Mouse (Mus musculus): ENCODE data around the gene Ptbp1.
"Not testable (repeated sequence)": the region's sequence is repeated elsewhere in the genome, so short reads cannot be mapped to it uniquely, and the experiment has no call there.

The Ptbp1 gene

GRCm38 (mm10) chr10:79884938-79885337 lies 30.7 kb downstream of the Ptbp1 start:
- DNase-seq: not testable (repeated sequence)

DNA sequence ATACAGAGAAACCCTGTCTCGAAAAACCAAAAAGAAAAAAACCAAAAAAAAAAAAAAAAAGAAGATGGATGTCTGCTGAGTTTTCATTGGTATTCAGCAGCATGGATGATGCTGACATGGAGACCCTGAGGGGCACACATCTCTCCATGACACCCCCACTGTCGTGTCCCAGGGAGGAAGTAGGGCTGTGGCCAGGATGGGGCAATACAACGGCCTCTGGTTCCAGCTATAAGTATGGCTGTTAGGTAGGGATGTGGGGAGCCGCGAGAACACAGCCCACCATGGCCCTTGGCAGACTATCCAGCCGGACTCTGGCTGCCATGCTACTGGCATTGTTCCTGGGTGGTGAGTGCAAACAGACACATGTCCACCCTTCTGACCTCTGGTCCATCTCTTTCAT lies 31.8 kb downstream of the Ptbp1 start, which contains the start of gene Elane:
TSS of gene Elane (plus strand) at position 194 of the 400 bp plus-strand sequence.
- DNase-seq: no peak

DNA sequence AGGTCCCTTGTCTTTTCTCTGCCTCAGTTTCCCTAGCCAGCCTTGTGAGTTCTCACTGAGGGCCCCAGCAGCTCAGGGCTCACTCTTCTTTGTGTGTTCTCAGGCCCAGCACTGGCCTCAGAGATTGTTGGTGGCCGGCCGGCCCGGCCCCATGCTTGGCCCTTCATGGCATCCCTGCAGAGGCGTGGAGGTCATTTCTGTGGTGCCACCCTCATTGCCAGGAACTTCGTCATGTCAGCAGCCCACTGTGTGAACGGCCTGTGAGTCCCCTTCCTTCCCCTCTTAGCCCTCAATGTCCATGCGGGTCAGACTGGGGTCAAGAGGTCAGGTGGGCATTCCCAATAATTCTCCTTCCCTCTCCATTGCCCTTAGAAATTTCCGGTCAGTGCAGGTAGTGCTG lies 32.4 kb downstream of the Ptbp1 start:
- no peak for DNase-seq

- DNase-seq: no peak
These were observed 35.2 kb downstream of the Ptbp1 start for GRCm38 (mm10) chr10:79889386-79889785.

GRCm38 (mm10) chr10:79890670-79891069 lies 36.4 kb downstream of the Ptbp1 start, which contains the start of gene Cfd:
Cfd (plus strand) TSS chr10:79890853.
- DNase-seq: no peak

DNA sequence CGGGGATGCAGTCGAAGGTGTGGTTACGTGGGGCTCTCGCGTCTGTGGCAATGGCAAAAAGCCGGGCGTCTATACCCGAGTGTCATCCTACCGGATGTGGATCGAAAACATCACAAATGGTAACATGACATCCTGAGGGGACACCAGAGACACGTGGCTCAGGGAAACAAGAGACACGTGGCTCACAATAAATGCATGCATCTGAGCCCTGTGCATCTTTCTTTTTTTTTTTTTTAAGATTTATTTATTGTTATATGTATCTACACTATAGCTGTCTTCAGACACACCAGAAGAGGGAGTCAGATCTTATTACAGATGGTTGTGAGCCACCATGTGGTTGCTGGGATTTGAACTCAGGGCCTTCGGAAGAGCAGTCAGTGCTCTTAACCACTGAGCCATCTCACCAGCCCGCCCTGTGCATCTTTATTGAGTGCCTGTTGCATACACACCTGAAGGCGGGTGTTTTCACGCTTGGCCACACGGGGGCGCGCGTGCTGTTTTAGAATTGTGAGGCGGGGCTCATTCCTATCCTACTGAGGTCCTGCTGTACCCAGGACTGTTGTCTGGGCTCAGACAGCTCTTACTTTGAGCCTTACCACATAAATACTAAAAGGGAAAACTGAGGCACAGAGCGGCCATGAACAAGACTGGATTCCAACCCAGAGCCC lies 38.4 kb downstream of the Ptbp1 start:
- peak; percentile 83 to 85 for DNase-seq

DNA sequence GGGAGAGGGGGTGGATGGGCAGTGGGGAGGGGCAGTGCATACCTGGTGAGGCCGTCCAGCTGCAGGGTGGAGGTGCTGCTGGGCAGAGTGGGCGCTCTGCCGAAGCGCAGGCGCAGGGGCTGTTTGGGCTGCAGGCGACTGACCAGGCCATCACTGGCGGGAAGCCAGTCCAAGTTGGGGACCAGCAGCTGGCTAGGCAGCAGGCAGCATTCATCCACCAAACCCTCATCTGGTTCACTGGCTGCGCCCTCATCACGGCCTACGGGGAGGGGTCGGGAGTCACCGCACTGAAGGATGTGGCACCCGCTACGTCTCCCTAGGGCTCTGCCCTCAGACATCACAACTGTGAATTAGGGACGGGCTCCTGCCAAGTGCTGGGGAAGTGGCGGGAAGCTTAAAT lies 42.1 kb downstream of the Ptbp1 start:
- DNase-seq: no peak

GRCm38 (mm10) chr10:79896814-79897213 lies 42.6 kb downstream of the Ptbp1 start:
- DNase-seq: no peak

DNA sequence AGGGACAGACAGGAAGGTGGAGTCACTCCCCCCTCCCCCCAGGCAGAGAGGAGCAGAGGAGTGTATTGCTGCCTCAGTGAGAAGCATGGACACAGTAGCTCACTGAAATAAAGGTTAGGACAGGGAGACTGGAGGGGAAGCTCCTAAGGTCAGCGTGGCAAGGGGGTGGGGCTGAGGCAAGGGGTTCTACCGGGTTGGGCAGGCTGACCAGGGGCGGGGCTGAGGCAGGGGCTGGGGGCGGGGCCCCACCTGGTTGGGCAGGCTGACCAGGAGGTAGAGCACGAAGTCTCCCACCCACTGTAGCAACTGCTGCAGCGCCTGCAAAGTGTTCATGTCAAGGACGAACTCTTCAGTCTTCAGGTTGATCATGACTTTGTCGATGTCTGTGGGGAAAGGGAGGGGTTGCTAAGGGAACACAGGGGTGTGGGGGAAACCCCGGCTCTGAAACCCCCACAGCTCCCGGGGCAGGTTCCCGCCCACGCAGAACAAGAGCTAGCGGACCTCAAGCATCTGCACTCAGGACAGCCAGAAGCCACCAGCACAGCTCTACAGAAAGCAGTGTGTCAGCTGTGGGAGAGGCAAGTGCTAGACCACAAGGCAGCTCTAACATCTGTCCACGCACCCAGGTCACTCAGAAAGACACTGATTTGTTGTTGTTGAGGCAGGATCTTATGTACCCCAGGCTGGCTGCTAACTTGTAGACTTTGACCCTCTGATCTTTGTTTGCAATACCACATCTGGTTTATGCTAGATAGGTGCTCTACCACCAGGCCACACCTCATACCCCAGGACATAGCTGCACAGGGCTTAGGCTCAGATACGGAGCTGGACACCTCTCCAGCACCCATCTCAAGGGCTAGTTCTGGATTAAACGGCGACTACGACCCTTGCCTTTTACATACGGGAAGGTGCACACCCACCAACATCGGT lies 43.4 kb downstream of the Ptbp1 start:
- DNase-seq: no peak

- no peak for DNase-seq
These were observed 46.8 kb downstream of the Ptbp1 start for GRCm38 (mm10) chr10:79900951-79901410.

DNA sequence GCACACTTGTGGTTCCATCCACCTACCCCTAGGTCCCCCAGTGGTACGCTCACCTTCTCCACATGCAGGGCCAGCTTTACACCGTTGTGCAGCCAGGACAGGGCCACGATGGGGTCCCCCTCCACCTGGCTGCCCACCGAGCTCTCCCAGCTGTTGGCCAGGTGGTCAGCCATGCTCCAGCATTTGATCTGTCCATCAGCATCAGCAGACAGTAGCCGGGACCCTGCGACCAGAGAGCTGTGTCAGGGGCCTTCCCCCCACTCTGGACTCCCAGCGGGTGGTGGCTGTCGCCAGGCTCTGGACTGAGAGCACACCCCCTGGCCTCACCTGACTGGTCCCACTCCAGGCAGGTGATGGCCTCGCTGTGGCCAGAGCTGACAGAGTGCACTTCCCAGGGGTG lies 52.5 kb downstream of the Ptbp1 start:
- DNase-seq: no peak

DNA sequence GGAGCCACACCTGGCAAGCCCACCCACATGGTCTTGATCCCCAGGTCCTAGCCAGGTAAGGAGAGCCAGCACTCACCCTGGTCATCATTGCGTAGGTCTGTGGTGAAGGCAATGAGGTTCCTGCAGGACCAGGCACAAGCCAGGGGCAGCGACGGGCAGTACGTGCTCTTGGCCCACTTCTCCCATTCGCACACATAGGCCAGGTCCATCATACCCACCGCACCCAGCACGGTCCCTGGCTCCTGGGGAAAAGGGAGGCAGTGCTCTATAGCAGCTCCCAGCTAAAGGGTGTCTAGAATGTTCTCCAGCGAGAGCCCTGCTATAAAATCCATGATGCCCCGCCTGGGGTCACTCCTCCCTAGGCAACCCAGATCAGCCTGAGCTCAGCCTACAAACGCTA lies 53.2 kb downstream of the Ptbp1 start:
- DNase-seq: no peak

GRCm38 (mm10) chr10:79908167-79909091 lies 54.2 kb downstream of the Ptbp1 start, which contains the start of gene Med16:
Med16 (minus strand) TSS chr10:79908923.
- peak; percentile 96 for DNase-seq

GRCm38 (mm10) chr10:79909092-79909922 lies 55.1 kb downstream of the Ptbp1 start:
- peak; percentile 48 to 58 for DNase-seq

DNA sequence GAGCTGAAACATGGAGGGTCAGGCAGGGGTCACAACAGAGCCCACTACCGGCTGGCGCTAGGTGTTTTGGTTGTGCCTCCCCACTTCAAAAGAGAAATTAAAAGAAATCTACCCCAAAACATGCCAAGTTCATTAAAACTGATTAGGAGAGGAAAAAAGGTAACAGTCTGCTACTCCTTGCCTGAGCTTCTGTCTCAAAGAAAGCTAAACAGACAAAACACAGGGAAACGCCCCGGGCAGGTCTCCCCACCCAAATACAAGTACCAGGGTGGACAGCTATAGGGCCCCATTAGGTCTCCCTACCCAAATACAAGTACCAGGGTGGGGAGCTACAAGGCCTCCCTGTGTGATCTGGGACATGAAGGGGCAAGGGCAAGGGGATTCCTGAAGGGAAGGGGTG lies 56.3 kb downstream of the Ptbp1 start, which contains the start of gene Gm26602:
TSS of gene Gm26602 (plus strand) at position 301 of the 400 bp plus-strand sequence.
- no peak for DNase-seq

GRCm38 (mm10) chr10:79912412-79912811 lies 58.2 kb downstream of the Ptbp1 start:
- DNase-seq: no peak

Data from cerebellum, adult 18-20 months (tissue).